Comparison of ENCODE assay signal across 32 mouse cellular contexts in genomic region chr5:26293258-26293657, GRCm38 (mm10). TPM values are rescaled to one million over a fixed set of nuclear protein-coding genes. Genes with fewer than 3 reads are reported as not detected.
"Had no signal": no experiment of that assay in that cellular context is flagged by ENCODE, and none has a peak within 500 bp of the region (broad histone marks: within the 10 kb centered on the region; RNA-seq: fewer than 3 reads in every experiment).

No protein-coding gene starts in this region.

- DNase-seq: forebrain, postnatal 0 days; gastrocnemius, postnatal 14 days; gastrocnemius, postnatal 36 days; heart, adult 2 months; heart, postnatal 10 days; kidney, adult 11 months; kidney, adult 2 months; kidney, adult 9 months; kidney, postnatal 14 days; kidney, postnatal 36 days; liver had no signal

- H3K9me3 ChIP-seq: heart, embryonic 12.5 days; hindbrain, embryonic 13.5 days; hindbrain, embryonic 15.5 days; kidney, embryonic 15.5 days; limb, embryonic 10.5 days; limb, embryonic 12.5 days had no signal

- H3K4me1 ChIP-seq: heart, embryonic 12.5 days; hindbrain, embryonic 13.5 days; hindbrain, embryonic 15.5 days; kidney, embryonic 15.5 days; limb, embryonic 10.5 days; limb, embryonic 12.5 days had no signal

- ATAC-seq: forebrain, postnatal 0 days; hindbrain, postnatal 0 days; intestine, embryonic 16.5 days had no signal

- H3K27me3 ChIP-seq: heart, embryonic 12.5 days; hindbrain, embryonic 13.5 days; hindbrain, embryonic 15.5 days; kidney, embryonic 15.5 days; limb, embryonic 12.5 days had no signal

- H3K4me3 ChIP-seq: heart, adult 2 months; heart, embryonic 12.5 days; hindbrain, embryonic 13.5 days; hindbrain, embryonic 15.5 days; kidney, embryonic 15.5 days; layer of hippocampus, adult 2 months; left cerebral cortex, adult 2 months; limb, embryonic 10.5 days; limb, embryonic 12.5 days had no signal

- H3K36me3 ChIP-seq: heart, embryonic 12.5 days; hindbrain, embryonic 13.5 days; hindbrain, embryonic 15.5 days; kidney, embryonic 15.5 days; limb, embryonic 10.5 days; limb, embryonic 12.5 days had no signal

- H3K27ac ChIP-seq: heart, adult 2 months; hindbrain, embryonic 13.5 days; hindbrain, embryonic 15.5 days; hindbrain, postnatal 0 days; kidney, embryonic 15.5 days; kidney, postnatal 0 days; layer of hippocampus, adult 2 months; left cerebral cortex, adult 2 months; limb, embryonic 10.5 days; limb, embryonic 12.5 days had no signal

RNA-seq across cellular contexts. Expression of gene Gm7361, which starts 35.8 kb away (rescaled TPM):
- total RNA-seq: gastrocnemius, adult 18-20 months; gastrocnemius, adult 8-10 months; gastrocnemius, postnatal 14 days; gastrocnemius, postnatal 36 days; heart, adult 2 months; heart, postnatal 10 days; heart, postnatal 25 days; hematopoietic stem cell, adult 5-6 weeks had no signal
- polyA plus RNA-seq: gonadal fat pad, adult 2 months; heart, adult 2 months; heart, embryonic 12.5 days; heart, embryonic 14.5 days; heart, embryonic 16.5 days; hindbrain, embryonic 11.5 days; intestine, embryonic 16.5 days; kidney, adult 2 months; kidney, embryonic 15.5 days; kidney, postnatal 0 days; large intestine, adult 2 months; limb, embryonic 10.5 days; limb, embryonic 12.5 days; liver, embryonic 11.5 days had no signal
